Comparison of ENCODE assay signal across 11 mouse cellular contexts in the genomic region with DNA sequence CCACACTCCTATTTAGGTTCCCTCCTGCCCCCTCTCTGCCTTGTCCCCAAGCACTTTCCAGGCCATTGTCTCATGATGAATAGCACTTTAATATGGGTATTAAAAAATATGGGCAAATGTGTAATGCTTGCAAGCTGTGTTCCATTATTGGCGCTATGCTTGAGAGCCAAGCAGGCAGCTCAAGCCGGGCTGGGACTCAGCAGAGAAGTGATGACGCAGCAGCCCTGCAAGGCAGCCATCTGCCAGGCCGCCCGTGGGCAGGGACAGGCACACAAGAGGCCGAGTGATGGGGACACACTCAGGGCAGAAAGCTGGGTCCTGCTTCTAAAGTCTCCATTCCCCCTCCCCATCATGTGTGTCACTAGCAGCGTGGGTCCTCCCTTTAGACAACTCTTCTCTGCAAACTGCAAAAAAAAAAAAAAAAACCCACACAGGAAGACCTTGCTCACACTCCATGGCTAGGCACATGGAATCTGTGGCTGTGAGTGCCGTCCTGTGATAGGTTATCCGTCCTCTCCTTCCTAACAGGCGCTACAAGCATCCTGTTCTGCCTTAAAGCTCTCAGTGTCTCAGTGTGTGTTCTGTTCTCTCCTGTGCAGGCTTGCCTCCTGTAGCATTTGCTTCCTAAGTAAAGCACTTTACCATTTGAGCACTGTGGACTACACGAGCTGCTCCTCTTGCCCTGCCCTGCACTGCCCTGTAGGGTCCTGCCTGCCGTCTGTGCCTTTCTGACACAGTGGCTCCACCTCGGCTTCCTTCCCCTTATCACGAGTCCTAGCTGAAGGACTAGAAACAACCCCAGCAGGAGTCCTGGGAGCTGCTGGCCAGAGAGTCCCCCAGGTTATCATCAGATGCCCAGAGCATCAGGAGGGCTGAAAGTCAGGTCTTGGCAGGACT. TPM values are rescaled to one million over a fixed set of nuclear protein-coding genes. Genes with fewer than 3 reads are reported as not detected.
DNase-seq lines count a peak whose midpoint lies in the region; ATAC-seq lines count a peak whose summit lies in the region.
"Had no signal": no experiment of that assay in that cellular context is flagged by ENCODE, and none has a peak within 500 bp of the region (broad histone marks: within the 10 kb centered on the region; RNA-seq: fewer than 3 reads in every experiment).

No protein-coding gene starts in this region.

- H3K27ac ChIP-seq in heart, embryonic 10.5 days: peak overlapping the region; percentile 73
- H3K27ac ChIP-seq in neural tube, embryonic 12.5 days: peak overlapping the region; percentile 50; the same call in 1 of the 2 replicates
- H3K27ac ChIP-seq in hindbrain, embryonic 16.5 days (ENCODE audit: low read depth, low read length): peak overlapping the region; percentile 63
- H3K27ac ChIP-seq in neural tube, embryonic 13.5 days (replicated peaks): peak overlapping the region; percentile 73
- H3K27ac ChIP-seq: kidney, postnatal 0 days; midbrain, embryonic 12.5 days had no signal

- DNase-seq in heart, embryonic 10.5 days (ENCODE audit: low spot score): no peak
- no peak for DNase-seq in heart, postnatal 4 days
- DNase-seq in neural tube, embryonic 10.5 days (ENCODE audit: extremely low spot score, low spot score): no peak
- no peak for DNase-seq in natural killer cell, adult 2 months (ENCODE audit: low spot score in 2 of 2)
- DNase-seq: adrenal gland, adult 8-10 months had no signal

- H3K4me2 ChIP-seq in neural tube, embryonic 12.5 days (replicated peaks): no peak overlapping the region
- no peak overlapping the region for H3K4me2 ChIP-seq in hindbrain, embryonic 16.5 days (ENCODE audit: low read length)
- no peak overlapping the region for H3K4me2 ChIP-seq in neural tube, embryonic 13.5 days
- H3K4me2 ChIP-seq: midbrain, embryonic 12.5 days had no signal

- no peaks in the 10 kb centered on the region for H3K9me3 ChIP-seq in heart, embryonic 10.5 days
- H3K9me3 ChIP-seq in neural tube, embryonic 12.5 days: no peaks in the 10 kb centered on the region
- no peaks in the 10 kb centered on the region for H3K9me3 ChIP-seq in hindbrain, embryonic 16.5 days (ENCODE audit: control insufficient read depth, low read length)
- H3K9me3 ChIP-seq in neural tube, embryonic 13.5 days: no peaks in the 10 kb centered on the region
- H3K9me3 ChIP-seq: midbrain, embryonic 12.5 days had no signal

- H3K9ac ChIP-seq in neural tube, embryonic 12.5 days: no peak overlapping the region
- H3K9ac ChIP-seq in hindbrain, embryonic 16.5 days (ENCODE audit: low read depth, low read length): no peak overlapping the region
- H3K9ac ChIP-seq in neural tube, embryonic 13.5 days: 0 out of 2 replicates have a peak overlapping the region, but pooled peaks have one; percentile 26
- H3K9ac ChIP-seq: midbrain, embryonic 12.5 days had no signal

- no peak overlapping the region for H3K4me3 ChIP-seq in heart, embryonic 10.5 days
- no peak overlapping the region for H3K4me3 ChIP-seq in neural tube, embryonic 12.5 days
- no peak overlapping the region for H3K4me3 ChIP-seq in hindbrain, embryonic 16.5 days (ENCODE audit: low read length)
- H3K4me3 ChIP-seq in neural tube, embryonic 13.5 days: no peak overlapping the region
- H3K4me3 ChIP-seq: midbrain, embryonic 12.5 days had no signal

- 50% methylated on average over 14 of the region's 14 CpGs for WGBS in heart, embryonic 10.5 days
- 72% methylated on average over 14 of the region's 14 CpGs for WGBS in neural tube, embryonic 12.5 days
- 61% methylated on average over 14 of the region's 14 CpGs for WGBS in hindbrain, embryonic 16.5 days
- 62% methylated on average over 14 of the region's 14 CpGs for WGBS in neural tube, embryonic 13.5 days

- H3K36me3 ChIP-seq in heart, embryonic 10.5 days: peaks cover 16% of the 10 kb centered on the region
- H3K36me3 ChIP-seq in neural tube, embryonic 12.5 days: peaks cover 11% of the 10 kb centered on the region; the same call in 1 of the 2 replicates
- H3K36me3 ChIP-seq in hindbrain, embryonic 16.5 days (ENCODE audit: control insufficient read depth, insufficient read depth, low read length): no peaks in the 10 kb centered on the region
- H3K36me3 ChIP-seq in neural tube, embryonic 13.5 days: peaks cover 11% of the 10 kb centered on the region; the same call in 1 of the 2 replicates

- peaks cover 82% of the 10 kb centered on the region for H3K4me1 ChIP-seq in heart, embryonic 10.5 days
- peaks cover 32% of the 10 kb centered on the region for H3K4me1 ChIP-seq in neural tube, embryonic 12.5 days
- peaks cover 34% of the 10 kb centered on the region for H3K4me1 ChIP-seq in hindbrain, embryonic 16.5 days (ENCODE audit: control insufficient read depth, insufficient read depth, low read depth, low read length)
- H3K4me1 ChIP-seq in neural tube, embryonic 13.5 days (replicated peaks): peaks cover 62% of the 10 kb centered on the region

- no peaks in the 10 kb centered on the region for H3K27me3 ChIP-seq in heart, embryonic 10.5 days (ENCODE audit: insufficient read depth, poor library complexity, severe bottlenecking)
- no peaks in the 10 kb centered on the region for H3K27me3 ChIP-seq in neural tube, embryonic 12.5 days (replicated peaks)
- no peaks in the 10 kb centered on the region for H3K27me3 ChIP-seq in hindbrain, embryonic 16.5 days (replicated peaks; ENCODE audit: control insufficient read depth, insufficient read depth, low read length)
- no peaks in the 10 kb centered on the region for H3K27me3 ChIP-seq in neural tube, embryonic 13.5 days
- H3K27me3 ChIP-seq: midbrain, embryonic 12.5 days had no signal

- no peak for ATAC-seq in neural tube, embryonic 12.5 days (ENCODE audit: low FRiP score, low read depth)
- ATAC-seq in hindbrain, embryonic 16.5 days: peak; percentile 50
- peak; percentile 40 for ATAC-seq in neural tube, embryonic 13.5 days (ENCODE audit: low read depth)
- no peak for ATAC-seq in granulocyte monocyte progenitor cell, adult 5-6 weeks (replicated peaks; ENCODE audit: poor library complexity, severe bottlenecking)

RNA-seq across cellular contexts. Expression of a gene that starts 15.6 kb away (rescaled TPM):
- polyA plus RNA-seq in heart, embryonic 10.5 days (2016; fragmentation: Nextera tagmentation; extraction: Ambion mirVana): 5.3 and 6.4 TPM in 2 replicates
- total RNA-seq in heart, postnatal 4 days (2021): 10 to 100 TPM; 50.6 to 61.0 TPM
- polyA plus RNA-seq in neural tube, embryonic 12.5 days (2016; fragmentation: Nextera tagmentation; extraction: Ambion mirVana): 22.0 and 25.7 TPM in 2 replicates
- 26.4 and 28.8 TPM in 2 replicates for polyA plus RNA-seq in hindbrain, embryonic 16.5 days (2015; fragmentation: Nextera tagmentation; extraction: Ambion mirVana)
- polyA plus RNA-seq in neural tube, embryonic 13.5 days (2015; fragmentation: Nextera tagmentation; extraction: Ambion mirVana): 13.3 and 14.0 TPM in 2 replicates
- total RNA-seq in granulocyte monocyte progenitor cell, adult 5-6 weeks (2014; fragmentation: Nextera tagmentation): 0.28 TPM in 1 of 2 replicates, not detected in the other
- 0.22 TPM in 1 of 2 replicates, not detected in the other for total RNA-seq in granulocyte monocyte progenitor cell, adult 5-6 weeks (2017)

Comparison
In these comparisons a context has a peak if more than half of its experiments do, and no peak if none do; other contexts are left out.
1. ATAC-seq: peak in hindbrain, embryonic 16.5 days (single experiment) and neural tube, embryonic 13.5 days (single experiment); none in neural tube, embryonic 12.5 days (single experiment) and granulocyte monocyte progenitor cell, adult 5-6 weeks (single experiment).
2. Peak in every context shown above with its lines, with median percentiles within 50 percentile points of each other: H3K27ac ChIP-seq.